Mouse (Mus musculus) hindbrain, postnatal 0 days (tissue): ENCODE measurements around the gene Gm5039. TPM values are rescaled to one million over a fixed set of nuclear protein-coding genes. Genes with fewer than 3 reads are reported as not detected.

Experiments
- polyA plus RNA-seq: library from polyadenylated mRNA; unstranded; fragments of >200 nt; fragmentation: Nextera tagmentation; extraction: Ambion mirVana; gene quantifications from 2 replicates; pipeline ENCODE4 v1.2.1, GENCODE M21; 2015
- total RNA-seq: library from RNA; depleted of rRNA; stranded (reverse); fragments of >200 nt; gene quantifications from 2 replicates; pipeline ENCODE4 v1.2.3, GENCODE M21; 2014; rRNA removed

Gene Gm5039
- total and polyA plus RNA-seq, 2 experiments from 2014 or later, result not detected

Other genes starting within 250 kb of the Gm5039 start
- gene Gm16368, start 240.3 kb downstream of the Gm5039 start, total RNA-seq, result not detected in 2 replicates
- not detected in 2 replicates for gene Gm16368, start 240.3 kb downstream of the Gm5039 start, polyA plus RNA-seq
- gene Gm10436, start 141.9 kb downstream of the Gm5039 start, total RNA-seq, result not detected in 2 replicates
- gene Gm10436, start 141.9 kb downstream of the Gm5039 start, polyA plus RNA-seq, result not detected in 2 replicates
- gene Gm8332, start 73.9 kb downstream of the Gm5039 start, total RNA-seq, result not detected in 2 replicates
- not detected in 2 replicates for gene Gm8332, start 73.9 kb downstream of the Gm5039 start, polyA plus RNA-seq
- gene Gm5662, start 49.5 kb downstream of the Gm5039 start, total RNA-seq, result not detected in 2 replicates
- not detected in 2 replicates for gene Gm5662, start 49.5 kb downstream of the Gm5039 start, polyA plus RNA-seq
- gene Adck1, start 36.5 kb upstream of the Gm5039 start, total RNA-seq, result 44.7 and 48.7 TPM in 2 replicates
- 37.5 and 40.1 TPM in 2 replicates for gene Adck1, start 36.5 kb upstream of the Gm5039 start, polyA plus RNA-seq